Mouse (Mus musculus) kidney, adult 2 months (tissue): ENCODE results near the gene E130208F15Rik. TPM values are rescaled to one million over a fixed set of nuclear protein-coding genes. Genes with fewer than 3 reads are reported as not detected.

Experiments used
- DNase-seq: peaks from one replicate; pipeline ENCODE4 v3.0.0; 2021
- H3K27ac ChIP-seq: fragments of 200-500 bp; 2 replicates; pipeline ENCODE4 v1.5.1; 2012; ENCODE audit warnings: low read depth, low read length, control low read depth, inconsistent platforms; ENCODE audit not compliant: insufficient read depth
- H3K27me3 ChIP-seq: fragments of 200-500 bp; replicated peaks from 2 replicates; pipeline ENCODE4 v1.6.1; 2012; ENCODE audit warnings: mild to moderate bottlenecking, moderate library complexity, low read length, inconsistent platforms; ENCODE audit not compliant: control insufficient read depth, insufficient read depth
- H3K36me3 ChIP-seq: fragments of 200-500 bp; 2 replicates; pipeline ENCODE4 v1.6.1; 2012; ENCODE audit warnings: mild to moderate bottlenecking, moderate library complexity, low read length, inconsistent platforms; ENCODE audit not compliant: control insufficient read depth, insufficient read depth
- H3K4me1 ChIP-seq: fragments of 200-500 bp; 2 replicates; pipeline ENCODE4 v1.6.1; 2011; ENCODE audit warnings: low read length; ENCODE audit not compliant: control insufficient read depth, insufficient read depth
- H3K4me3 ChIP-seq: fragments of 200-500 bp; 2 replicates; pipeline ENCODE4 v1.5.1; 2011; ENCODE audit warnings: mild to moderate bottlenecking, low read depth, low read length, control low read depth; ENCODE audit not compliant: insufficient read depth
- CTCF ChIP-seq: fragments of 200-500 bp; conservative IDR thresholded peaks from 2 replicates; pipeline ENCODE4 v1.5.1; 2011; ENCODE audit warnings: low read depth, mild to moderate bottlenecking, control low read depth, low read length, moderate library complexity, mixed read lengths; ENCODE audit not compliant: insufficient read depth, insufficient read length
- POLR2A ChIP-seq: fragments of 200-500 bp; IDR thresholded peaks from one replicate; pipeline ENCODE4 v1.6.1; 2011; ENCODE audit warnings: low read depth, low read length, control low read depth
- WGBS: fragments of 180-500 bp; shearing (Covaris S2); methylation state at CpG from one replicate; pipeline ENCODE4 v1.1.7; 2018; 5-methylcytosine and 5-hydroxymethylcytosine counted together
- polyA plus RNA-seq: library from polyadenylated mRNA; depleted of rRNA; stranded (reverse); fragments of >200 nt; gene quantifications from 2 replicates; pipeline ENCODE4 v1.2.3, GENCODE M21; 2012

The E130208F15Rik gene
- polyA plus RNA-seq, 1 experiment = 0.42 TPM

GRCm38 (mm10) chr7:30282740-30283139, 38.8 kb upstream of the E130208F15Rik start:
- DNase-seq = no peak
- H3K27ac ChIP-seq = no peak overlapping the region
- no peak for TF ChIP-seq CTCF
- TF ChIP-seq POLR2A = no peak
- no peak overlapping the region for H3K4me3 ChIP-seq
- no peaks in the 10 kb centered on the region for H3K36me3 ChIP-seq
- H3K27me3 ChIP-seq = no peaks in the 10 kb centered on the region
- H3K4me1 ChIP-seq = no peaks in the 10 kb centered on the region
- 85% methylated on average over 7 of the region's 7 CpGs for WGBS

GRCm38 (mm10) chr7:30286701-30287410, 34.7 kb upstream of the E130208F15Rik start:
- Histone ChIP-seq H3K27me3 (no peaks in the 10 kb centered on the region), H3K27ac (no peak overlapping the region), H3K36me3 (no peaks in the 10 kb centered on the region), H3K4me1 (no peaks in the 10 kb centered on the region), H3K4me3 (no peak overlapping the region)
- WGBS = 58% methylated on average over 8 of the region's 8 CpGs
- peak; percentile 43 for DNase-seq
- no peak for TF ChIP-seq POLR2A
- TF ChIP-seq CTCF = no peak

GRCm38 (mm10) chr7:30288046-30288445, 33.5 kb upstream of the E130208F15Rik start:
- no peak overlapping the region for H3K27ac ChIP-seq
- no peak for TF ChIP-seq POLR2A
- TF ChIP-seq CTCF = no peak
- no peak for DNase-seq
- no peaks in the 10 kb centered on the region for H3K36me3 ChIP-seq
- H3K27me3 ChIP-seq = no peaks in the 10 kb centered on the region
- H3K4me3 ChIP-seq = no peak overlapping the region
- 56% methylated on average over 6 of the region's 6 CpGs for WGBS
- H3K4me1 ChIP-seq = no peaks in the 10 kb centered on the region

- Histone ChIP-seq H3K36me3 (no peaks in the 10 kb centered on the region), H3K4me1 (no peaks in the 10 kb centered on the region), H3K27ac (no peak overlapping the region), H3K27me3 (no peaks in the 10 kb centered on the region), H3K4me3 (no peak overlapping the region)
- 71% methylated on average over 7 of the region's 7 CpGs for WGBS
- no peak for DNase-seq
- TF ChIP-seq CTCF = no peak
- no peak for TF ChIP-seq POLR2A
Measured at GRCm38 (mm10) chr7:30289071-30289713, 32.3 kb upstream of the E130208F15Rik start.

GRCm38 (mm10) chr7:30289714-30290399, 31.7 kb upstream of the E130208F15Rik start:
- no peak for DNase-seq
- TF ChIP-seq POLR2A (no peak), CTCF (no peak)
- H3K27ac ChIP-seq = no peak overlapping the region
- H3K4me1 ChIP-seq = no peaks in the 10 kb centered on the region
- no peaks in the 10 kb centered on the region for H3K36me3 ChIP-seq
- no peaks in the 10 kb centered on the region for H3K27me3 ChIP-seq
- WGBS = 66% methylated on average over 10 of the region's 10 CpGs
- no peak overlapping the region for H3K4me3 ChIP-seq

- TF ChIP-seq CTCF (no peak), POLR2A (no peak)
- Histone ChIP-seq H3K4me1 (no peaks in the 10 kb centered on the region), H3K27me3 (no peaks in the 10 kb centered on the region), H3K36me3 (no peaks in the 10 kb centered on the region), H3K4me3 (peak within 1 kb of the TSS; percentile 70), H3K27ac (no peak within 1 kb of the TSS)
- DNase-seq = peak; percentile 41
- WGBS = 10% methylated on average over 35 of the region's 35 CpGs
Measured at GRCm38 (mm10) chr7:30291215-30292131, 30.1 kb upstream of the E130208F15Rik start, which contains the start of gene Clip3. Gene Clip3, plus strand, starts transcription at chr7:30291728.

GRCm38 (mm10) chr7:30293795-30294194, 27.7 kb upstream of the E130208F15Rik start:
- WGBS = 81% methylated on average over 13 of the region's 13 CpGs
- H3K4me3 ChIP-seq = no peak overlapping the region
- DNase-seq = no peak

More at GRCm38 (mm10) chr7:30293795-30294194, 27.7 kb upstream of the E130208F15Rik start:
- Histone ChIP-seq H3K27ac (no peak overlapping the region), H3K4me1 (no peaks in the 10 kb centered on the region), H3K36me3 (no peaks in the 10 kb centered on the region), H3K27me3 (no peaks in the 10 kb centered on the region)
- TF ChIP-seq CTCF (no peak), POLR2A (no peak)
